Mouse (Mus musculus): ENCODE data around the gene Secisbp2.

Secisbp2 gene

DNA sequence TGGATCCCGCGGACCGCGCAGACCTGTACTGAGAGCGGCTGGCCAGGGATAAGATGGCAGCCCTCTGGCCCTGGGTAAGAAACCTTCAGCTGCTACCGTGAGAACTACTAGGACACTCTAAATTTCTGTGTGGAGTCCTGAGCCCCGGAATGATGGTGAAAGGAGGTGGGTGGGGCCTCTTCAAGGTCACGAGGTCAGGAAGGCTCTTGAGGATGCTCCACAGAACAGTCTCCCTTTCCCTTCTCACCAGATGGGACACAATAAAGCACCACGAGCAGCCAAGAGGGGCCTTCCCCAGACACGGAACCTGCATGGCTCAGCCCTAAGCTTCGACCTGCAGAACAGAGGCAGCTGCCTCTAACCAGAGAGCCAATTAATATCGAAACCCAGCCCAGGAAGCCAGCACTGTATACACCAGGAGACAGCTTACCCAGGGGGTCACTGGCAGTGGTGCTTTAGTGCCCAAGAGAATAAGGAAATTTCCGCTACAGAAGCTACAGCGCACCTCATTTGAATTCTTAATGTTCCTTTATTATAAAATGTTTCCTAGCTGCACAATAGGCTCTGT, 80.7 kb downstream of the Secisbp2 start:
- no peak for DNase-seq (ENCODE audit: low spot score in 2 of 2)

Data from cerebellum, postnatal 4 days (tissue).